Mouse (Mus musculus) hindbrain, embryonic 10.5 days (tissue): ENCODE measurements around the gene Pgc. TPM values are rescaled to one million over a fixed set of nuclear protein-coding genes. Genes with fewer than 3 reads are reported as not detected.

Source experiments
- DNase-seq: peaks from one replicate; pipeline ENCODE4 v3.0.0-alpha.2; 2017; ENCODE audit warnings: low spot score
- H3K27ac ChIP-seq: fragments of 300-500 bp; sonication (generic); 2 replicates; pipeline ENCODE4 v1.5.1; 2016; ENCODE audit warnings: mild to moderate bottlenecking, moderate library complexity
- H3K27me3 ChIP-seq: fragments of 300-500 bp; sonication (generic); 2 replicates; pipeline ENCODE4 v1.6.1; 2016; ENCODE audit warnings: mild to moderate bottlenecking; ENCODE audit not compliant: poor library complexity, insufficient read depth, severe bottlenecking
- H3K36me3 ChIP-seq: fragments of 300-500 bp; sonication (generic); 2 replicates; pipeline ENCODE4 v1.6.1; 2016; ENCODE audit warnings: mild to moderate bottlenecking, moderate library complexity
- H3K4me1 ChIP-seq: fragments of 300-500 bp; sonication (generic); replicated peaks from 2 replicates; pipeline ENCODE4 v1.6.1; 2016; ENCODE audit warnings: mild to moderate bottlenecking
- H3K4me3 ChIP-seq: fragments of 300-500 bp; sonication (generic); 2 replicates; pipeline ENCODE4 v1.5.1; 2016; ENCODE audit warnings: mild to moderate bottlenecking, moderate library complexity
- H3K9me3 ChIP-seq: fragments of 300-500 bp; sonication (generic); 2 replicates; pipeline ENCODE4 v1.6.1; 2016; ENCODE audit warnings: mild to moderate bottlenecking, moderate library complexity
- WGBS: fragments of 180-500 bp; shearing (Covaris S2); methylation state at CpG from one replicate; pipeline ENCODE4 v1.1.7; 2016; 5-methylcytosine and 5-hydroxymethylcytosine counted together
- polyA plus RNA-seq: library from polyadenylated mRNA; unstranded; fragments of >200 nt; fragmentation: Nextera tagmentation; extraction: Ambion mirVana; gene quantifications from 2 replicates; pipeline ENCODE4 v1.2.1, GENCODE M21; 2016

Pgc gene
- polyA plus RNA-seq, 1 experiment from 2014 or later: not detected

- Histone ChIP-seq H3K27me3 (peaks cover 38% of the 10 kb centered on the region), H3K27ac (no peak overlapping the region), H3K36me3 (no peaks in the 10 kb centered on the region), H3K9me3 (peaks cover 7% of the 10 kb centered on the region; the same call in 1 of the 2 replicates), H3K4me3 (no peak overlapping the region), H3K4me1 (peaks cover 20% of the 10 kb centered on the region)
- DNase-seq: no peak
- WGBS: 50% methylated on average over 16 of the region's 16 CpGs
Observed at GRCm38 (mm10) chr17:47742991-47743734, 16.5 kb downstream of the Pgc start.

DNA sequence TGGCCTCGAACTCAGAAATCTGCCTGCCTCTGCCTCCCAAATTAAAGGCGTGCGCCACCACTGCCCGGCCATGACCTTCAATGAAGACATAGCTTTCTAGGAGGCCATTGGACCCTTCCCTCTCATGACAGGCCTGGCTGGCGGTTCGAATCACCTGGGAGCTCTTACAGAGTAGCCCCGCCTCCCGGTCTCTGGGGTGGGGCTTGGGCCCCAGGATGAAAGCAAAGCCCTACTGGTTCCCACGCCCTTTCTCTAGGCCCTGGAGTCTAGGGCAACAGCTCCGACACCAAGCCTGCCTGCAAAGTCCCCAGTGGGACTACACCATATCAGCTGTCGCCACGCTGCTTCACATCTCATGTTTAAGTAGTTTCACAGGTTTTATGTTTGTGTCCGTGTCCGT is 17.4 kb downstream of the Pgc start:
- Histone ChIP-seq H3K9me3 (peaks cover 7% of the 10 kb centered on the region; the same call in 1 of the 2 replicates), H3K4me1 (peaks cover 16% of the 10 kb centered on the region), H3K27me3 (peaks cover 29% of the 10 kb centered on the region), H3K36me3 (no peaks in the 10 kb centered on the region), H3K4me3 (no peak overlapping the region), H3K27ac (no peak overlapping the region)
- DNase-seq: no peak
- WGBS: 92% methylated on average over 14 of the region's 14 CpGs

DNA sequence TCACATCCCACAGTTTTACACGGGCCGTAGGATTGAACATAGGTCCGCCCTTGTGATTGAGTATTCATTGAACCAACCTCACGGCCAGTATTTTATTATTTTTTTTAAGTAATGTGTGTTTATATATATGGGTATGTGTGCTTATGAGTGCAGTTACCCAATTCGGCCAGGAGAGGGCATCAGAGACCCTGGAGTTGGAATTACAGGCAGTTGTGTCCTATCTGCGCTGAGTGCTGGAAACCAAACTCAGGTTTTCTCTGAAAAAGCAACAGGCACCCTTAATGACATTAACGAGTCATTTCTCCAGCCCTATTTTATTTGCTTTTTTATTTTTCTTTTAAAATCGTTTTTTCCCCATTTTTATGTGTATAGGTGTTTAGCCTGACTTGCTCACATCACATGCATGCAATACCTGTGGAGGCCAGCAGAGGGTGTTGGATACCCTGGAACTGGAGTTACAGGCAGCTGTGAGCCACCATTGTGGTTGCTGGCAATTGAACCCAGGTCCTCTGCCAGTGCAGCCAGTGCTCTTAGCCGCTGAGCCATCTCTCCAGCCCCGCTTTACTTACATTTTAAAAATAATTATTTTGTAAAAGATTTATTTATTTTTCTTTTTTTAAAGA is 18.2 kb downstream of the Pgc start:
- no peak for DNase-seq
- no peaks in the 10 kb centered on the region for H3K36me3 ChIP-seq
- 87% methylated on average over 10 of the region's 10 CpGs for WGBS

DNA sequence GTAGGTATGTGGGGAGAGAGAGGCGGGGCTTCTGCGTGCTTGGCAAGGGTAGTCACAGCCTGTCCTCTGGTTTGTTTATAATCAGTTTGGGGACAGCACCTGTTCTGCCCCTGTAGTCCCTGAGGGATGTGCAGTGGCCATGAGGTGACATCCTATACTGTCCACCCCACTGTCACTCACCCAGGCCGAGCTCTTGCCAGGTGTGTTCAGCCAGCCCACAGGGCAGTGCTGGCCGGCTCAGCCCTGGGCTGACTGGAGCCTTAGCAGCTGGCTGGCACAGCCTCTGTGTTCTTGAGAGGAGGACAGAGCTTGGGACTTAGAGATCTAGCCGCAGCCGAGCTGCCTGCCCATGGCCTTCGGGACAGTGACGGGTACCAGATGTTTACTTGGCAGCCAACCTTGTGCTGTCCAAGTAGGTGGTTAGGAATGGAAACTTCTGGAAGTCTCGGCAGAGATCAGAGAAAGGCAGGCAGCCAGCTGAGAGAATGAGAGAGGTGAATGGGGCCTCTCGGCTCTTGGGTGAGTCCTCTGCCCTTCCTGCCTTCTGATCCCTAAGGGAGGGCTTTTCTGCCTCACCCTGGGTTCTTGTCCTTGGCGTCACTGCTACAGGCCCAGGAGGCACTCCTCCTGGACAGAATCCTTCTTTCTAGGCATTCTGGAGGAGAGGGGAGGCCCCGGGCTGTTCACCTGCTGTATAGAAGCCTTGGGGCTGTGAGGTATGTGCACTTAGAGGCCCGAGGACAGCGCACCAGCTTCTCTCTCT is 22.3 kb downstream of the Pgc start:
- H3K27me3 ChIP-seq: no peaks in the 10 kb centered on the region
- DNase-seq: no peak
- 0 out of 2 replicates have a peak overlapping the region, but pooled peaks have one; percentile 12 for H3K27ac ChIP-seq
- WGBS: 77% methylated on average over 14 of the region's 14 CpGs
- H3K36me3 ChIP-seq: no peaks in the 10 kb centered on the region
- H3K4me3 ChIP-seq: no peak overlapping the region
- H3K4me1 ChIP-seq: 0 out of 2 replicates have a peak, but pooled peaks cover 7% of the 10 kb centered on the region
- peaks cover 11% of the 10 kb centered on the region; the same call in 1 of the 2 replicates for H3K9me3 ChIP-seq

More for the DNA sequence above, 18.2 kb downstream of the Pgc start:
- H3K9me3 ChIP-seq: peaks cover 7% of the 10 kb centered on the region; the same call in 1 of the 2 replicates
- no peak overlapping the region for H3K4me3 ChIP-seq
- H3K27ac ChIP-seq: no peak overlapping the region
- peaks cover 21% of the 10 kb centered on the region for H3K27me3 ChIP-seq
- H3K4me1 ChIP-seq: peaks cover 10% of the 10 kb centered on the region

GRCm38 (mm10) chr17:47749626-47750025 is 23.0 kb downstream of the Pgc start:
- H3K4me3 ChIP-seq: no peak overlapping the region
- no peak overlapping the region for H3K27ac ChIP-seq
- peaks cover 8% of the 10 kb centered on the region; the same call in 1 of the 2 replicates for H3K9me3 ChIP-seq
- no peaks in the 10 kb centered on the region for H3K36me3 ChIP-seq
- DNase-seq: no peak
- WGBS: 77% methylated on average over 3 of the region's 3 CpGs
- H3K4me1 ChIP-seq: 0 out of 2 replicates have a peak, but pooled peaks cover 7% of the 10 kb centered on the region
- H3K27me3 ChIP-seq: no peaks in the 10 kb centered on the region

- DNase-seq: no peak
- Histone ChIP-seq H3K27me3 (no peaks in the 10 kb centered on the region), H3K9me3 (peaks cover 4% of the 10 kb centered on the region; the same call in 1 of the 2 replicates), H3K27ac (no peak overlapping the region), H3K4me1 (0 out of 2 replicates have a peak, but pooled peaks cover 7% of the 10 kb centered on the region), H3K36me3 (no peaks in the 10 kb centered on the region), H3K4me3 (no peak overlapping the region)
- 53% methylated on average over 6 of the region's 6 CpGs for WGBS
Observed at GRCm38 (mm10) chr17:47750101-47750500, 23.5 kb downstream of the Pgc start.

GRCm38 (mm10) chr17:47751811-47752210 is 25.2 kb downstream of the Pgc start:
- DNase-seq: no peak
- H3K9me3 ChIP-seq: peaks cover 4% of the 10 kb centered on the region; the same call in 1 of the 2 replicates
- 76% methylated on average over 5 of the region's 5 CpGs for WGBS
- no peak overlapping the region for H3K4me3 ChIP-seq
- no peak overlapping the region for H3K27ac ChIP-seq
- no peaks in the 10 kb centered on the region for H3K27me3 ChIP-seq
- H3K4me1 ChIP-seq: peaks cover 12% of the 10 kb centered on the region
- no peaks in the 10 kb centered on the region for H3K36me3 ChIP-seq

- no peak overlapping the region for H3K27ac ChIP-seq
- H3K36me3 ChIP-seq: no peaks in the 10 kb centered on the region
- no peak overlapping the region for H3K4me3 ChIP-seq
- WGBS: 88% methylated on average over 8 of the region's 8 CpGs
- H3K27me3 ChIP-seq: no peaks in the 10 kb centered on the region
- H3K4me1 ChIP-seq: peaks cover 13% of the 10 kb centered on the region
- peaks cover 4% of the 10 kb centered on the region; the same call in 1 of the 2 replicates for H3K9me3 ChIP-seq
- DNase-seq: no peak
Observed at GRCm38 (mm10) chr17:47753130-47753775, 26.6 kb downstream of the Pgc start.

- H3K36me3 ChIP-seq: no peaks in the 10 kb centered on the region
- no peak overlapping the region for H3K4me3 ChIP-seq
- no peaks in the 10 kb centered on the region for H3K27me3 ChIP-seq
- DNase-seq: no peak
- H3K27ac ChIP-seq: no peak overlapping the region
- H3K9me3 ChIP-seq: peaks cover 4% of the 10 kb centered on the region; the same call in 1 of the 2 replicates
- WGBS: 80% methylated on average over 12 of the region's 13 CpGs
- peaks cover 14% of the 10 kb centered on the region for H3K4me1 ChIP-seq
Observed at GRCm38 (mm10) chr17:47754246-47754645, 27.6 kb downstream of the Pgc start.

- Histone ChIP-seq H3K27me3 (no peaks in the 10 kb centered on the region), H3K36me3 (no peaks in the 10 kb centered on the region), H3K4me3 (no peak overlapping the region), H3K4me1 (peaks cover 23% of the 10 kb centered on the region), H3K27ac (peak overlapping the region; percentile 17), H3K9me3 (peaks cover 4% of the 10 kb centered on the region; the same call in 1 of the 2 replicates)
- DNase-seq: no peak
- WGBS: 36% methylated on average over 6 of the region's 6 CpGs
Observed at GRCm38 (mm10) chr17:47756366-47756765, 29.7 kb downstream of the Pgc start.

DNA sequence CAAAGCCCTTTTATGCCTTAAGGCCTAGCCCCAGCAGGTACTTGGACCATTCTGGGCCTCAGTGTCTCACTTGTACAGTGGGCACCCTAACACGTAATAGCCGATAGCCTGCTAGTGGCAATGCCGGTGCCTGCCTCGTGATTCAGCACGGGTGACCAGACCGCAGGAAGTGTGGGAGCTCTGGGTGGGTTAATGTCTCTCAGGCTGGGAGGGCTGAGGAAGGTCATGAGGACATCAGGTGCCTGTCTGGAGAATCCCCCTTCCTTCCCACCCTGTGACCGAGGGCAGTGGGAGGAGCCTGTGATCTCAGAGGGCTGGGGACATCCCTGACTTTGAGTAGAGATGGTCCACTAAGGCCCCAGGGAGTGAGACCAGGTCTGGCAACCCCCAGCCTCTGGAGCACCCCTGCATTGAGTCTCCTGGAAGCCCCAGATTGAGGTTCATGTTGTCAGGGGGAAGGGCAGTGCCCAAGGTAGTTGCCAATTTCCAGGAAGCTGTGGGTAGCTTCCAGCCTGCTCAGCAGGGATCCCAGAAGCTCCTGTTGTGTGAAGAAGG is 30.5 kb downstream of the Pgc start:
- Histone ChIP-seq H3K4me1 (peaks cover 23% of the 10 kb centered on the region), H3K27me3 (no peaks in the 10 kb centered on the region), H3K27ac (no peak overlapping the region; the same call in 1 of the 2 replicates), H3K4me3 (no peak overlapping the region), H3K36me3 (no peaks in the 10 kb centered on the region), H3K9me3 (no peaks in the 10 kb centered on the region)
- no peak for DNase-seq
- WGBS: 85% methylated on average over 7 of the region's 7 CpGs
